Mouse (Mus musculus): Measurements from ENCODE around the gene Tubb1.

Gene Tubb1

GRCm38 (mm10) chr2:174502831-174503460, 52.5 kb downstream of the Tubb1 start:
- no peak for DNase-seq (ENCODE audit: low read depth)

Data from 416B (cell line).